Mouse (Mus musculus): ENCODE measurements around the gene Il3. TPM values are rescaled to one million over a fixed set of nuclear protein-coding genes. Genes with fewer than 3 reads are reported as not detected.
A peak's percentile ranks its signal among the peaks of the same experiment; 100 is the strongest.

Il3 gene
- polyA plus RNA-seq, 1 experiment from 2014 or later: not detected

DNA sequence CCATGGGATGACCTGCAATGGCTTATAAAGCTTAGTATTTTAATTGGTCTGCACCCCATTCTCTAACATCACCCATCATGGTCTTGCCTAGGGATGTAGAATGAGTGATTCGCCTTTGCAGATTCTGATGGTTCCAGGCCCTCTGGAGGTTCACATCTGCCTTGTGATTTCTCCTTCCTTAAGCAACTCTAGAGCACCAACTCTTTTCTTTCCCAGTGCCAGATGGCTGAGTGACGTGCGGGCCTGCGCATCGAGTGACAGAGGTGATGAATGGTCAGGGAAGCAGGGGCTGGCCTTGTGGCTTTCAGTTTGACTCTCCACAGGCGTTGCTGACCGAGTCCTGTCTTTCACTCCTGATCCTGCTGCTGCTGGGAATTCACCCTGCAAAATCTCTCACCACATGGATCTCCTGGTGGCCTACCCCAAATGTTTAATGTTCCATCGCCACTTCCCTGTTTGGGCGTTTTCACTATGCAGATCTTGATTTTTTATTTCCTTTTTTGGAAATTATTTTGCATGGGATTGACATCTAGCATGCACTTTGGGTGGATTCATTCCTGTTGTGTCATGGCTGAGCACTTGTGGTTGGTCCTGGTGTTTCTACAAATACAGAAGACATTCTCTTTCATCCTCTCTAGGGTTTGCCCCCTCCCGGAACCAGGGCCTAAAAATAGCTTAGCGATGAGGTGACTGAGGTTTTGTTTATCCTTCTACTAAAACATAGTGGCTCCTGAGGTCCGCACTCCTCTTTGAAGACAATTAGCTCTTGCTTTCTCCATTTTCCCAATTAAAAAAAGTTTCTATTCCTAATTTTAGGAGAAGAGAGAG lies 27.1 kb upstream of the Il3 start:
- Histone ChIP-seq H3K36me3 (ENCODE audit: control insufficient read depth, insufficient read depth) (no peaks in the 10 kb centered on the region), H3K4me3 (replicated peaks; ENCODE audit: low read length) (no peak overlapping the region), H3K27ac (ENCODE audit: low read length) (no peak overlapping the region), H3K4me2 (ENCODE audit: low read length) (no peak overlapping the region), H3K9ac (replicated peaks; ENCODE audit: low read depth, low read length) (no peak overlapping the region), H3K4me1 (replicated peaks; ENCODE audit: control insufficient read depth, insufficient read depth, low read length) (no peaks in the 10 kb centered on the region), H3K9me3 (ENCODE audit: control insufficient read depth, low read length) (no peaks in the 10 kb centered on the region), H3K27me3 (replicated peaks; ENCODE audit: control insufficient read depth, insufficient read depth, low read length) (no peaks in the 10 kb centered on the region)
- no peak for ATAC-seq
- 82% methylated on average over 12 of the region's 12 CpGs for WGBS

DNA sequence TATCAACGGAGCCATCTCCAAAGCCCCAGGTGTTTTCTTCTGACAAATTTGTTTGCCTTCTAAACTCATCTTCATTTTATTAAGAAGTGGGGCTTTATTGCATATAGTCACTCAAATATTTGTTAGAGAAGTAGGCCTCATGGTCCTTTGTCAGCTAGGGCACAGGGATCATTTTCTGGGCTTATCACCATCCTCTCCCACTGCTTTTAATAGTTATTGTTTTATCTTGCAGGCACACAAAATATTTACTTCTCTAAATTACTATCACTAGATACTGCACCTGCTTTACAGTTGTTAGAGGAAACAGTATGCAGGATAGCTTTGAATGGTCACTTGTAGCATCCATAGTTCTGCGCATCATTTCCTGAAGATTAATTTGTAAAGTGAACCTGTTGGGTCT lies 25.1 kb upstream of the Il3 start:
- H3K9ac ChIP-seq (replicated peaks; ENCODE audit: low read depth, low read length): no peak overlapping the region
- 90% methylated on average over 2 of the region's 2 CpGs for WGBS
- no peaks in the 10 kb centered on the region for H3K36me3 ChIP-seq (ENCODE audit: control insufficient read depth, insufficient read depth)
- no peak for ATAC-seq
- no peaks in the 10 kb centered on the region for H3K9me3 ChIP-seq (ENCODE audit: control insufficient read depth, low read length)
- H3K4me3 ChIP-seq (replicated peaks; ENCODE audit: low read length): no peak overlapping the region
- H3K4me1 ChIP-seq (replicated peaks; ENCODE audit: control insufficient read depth, insufficient read depth, low read length): no peaks in the 10 kb centered on the region
- H3K27ac ChIP-seq (ENCODE audit: low read length): no peak overlapping the region
- H3K4me2 ChIP-seq (ENCODE audit: low read length): no peak overlapping the region
- H3K27me3 ChIP-seq (replicated peaks; ENCODE audit: control insufficient read depth, insufficient read depth, low read length): no peaks in the 10 kb centered on the region

DNA sequence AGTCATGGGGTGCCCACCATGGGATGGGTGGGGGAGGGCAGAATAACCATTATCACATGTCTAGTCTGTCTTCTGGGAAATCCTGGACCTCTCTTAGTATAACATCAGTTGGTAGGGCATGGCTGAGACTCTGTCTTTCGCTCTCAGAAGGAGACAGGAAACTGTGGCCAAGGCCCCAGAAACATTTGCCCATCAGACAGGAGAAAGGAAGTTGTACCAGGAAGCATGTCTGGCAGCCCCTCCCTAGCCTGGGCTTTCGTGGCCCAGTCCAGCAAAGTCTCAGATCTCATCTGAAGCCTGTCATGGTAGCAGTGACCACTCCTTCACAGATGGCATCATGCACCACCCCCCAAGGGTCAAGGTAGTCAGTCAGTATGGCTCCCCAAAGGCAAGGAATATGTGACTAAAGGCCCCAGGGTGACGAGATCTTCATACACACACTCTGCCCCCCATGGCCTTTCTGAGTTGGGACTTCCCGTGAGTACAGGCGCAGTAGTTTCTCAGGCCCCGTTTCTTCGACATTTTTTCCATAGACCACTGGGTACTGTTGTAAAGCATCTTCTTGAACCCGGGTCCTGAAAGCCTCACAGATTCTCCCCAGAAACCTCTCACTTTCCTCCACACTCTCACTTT lies 20.9 kb upstream of the Il3 start:
- ATAC-seq: no peak
- H3K4me1 ChIP-seq (replicated peaks; ENCODE audit: control insufficient read depth, insufficient read depth, low read length): no peaks in the 10 kb centered on the region
- H3K36me3 ChIP-seq (ENCODE audit: control insufficient read depth, insufficient read depth): no peaks in the 10 kb centered on the region
- H3K27me3 ChIP-seq (replicated peaks; ENCODE audit: control insufficient read depth, insufficient read depth, low read length): no peaks in the 10 kb centered on the region
- 83% methylated on average over 8 of the region's 8 CpGs for WGBS
- H3K9ac ChIP-seq (replicated peaks; ENCODE audit: low read depth, low read length): no peak overlapping the region
- H3K4me3 ChIP-seq (replicated peaks; ENCODE audit: low read length): no peak overlapping the region
- no peak overlapping the region for H3K4me2 ChIP-seq (ENCODE audit: low read length)
- H3K9me3 ChIP-seq (ENCODE audit: control insufficient read depth, low read length): no peaks in the 10 kb centered on the region
- H3K27ac ChIP-seq (ENCODE audit: low read length): no peak overlapping the region

DNA sequence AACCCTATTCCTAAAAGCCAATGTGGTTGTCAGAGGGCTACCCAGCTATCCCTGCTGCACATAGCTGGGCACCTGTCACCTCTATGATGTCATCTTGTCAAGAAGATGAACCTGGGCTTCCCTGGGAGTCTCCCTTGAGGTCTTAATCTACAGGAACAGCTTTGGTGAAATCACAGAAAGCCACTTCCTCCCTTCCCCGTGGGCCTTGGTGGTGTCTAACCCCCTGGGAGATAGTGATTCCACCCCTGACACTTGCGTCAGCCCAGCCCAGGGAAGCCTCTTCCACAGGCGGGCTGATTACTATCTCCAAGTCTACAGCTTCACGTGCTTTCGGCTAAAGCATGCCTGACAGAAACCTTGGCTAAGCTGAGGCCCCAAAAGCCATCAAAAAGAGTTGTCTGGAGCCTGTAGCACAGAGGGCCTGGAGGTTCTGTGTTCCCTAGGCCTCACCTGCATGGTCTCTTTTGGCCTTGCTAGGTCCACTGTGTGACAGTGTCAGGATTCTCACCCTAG lies 4.4 kb upstream of the Il3 start:
- WGBS: 84% methylated on average over 5 of the region's 5 CpGs
- no peak overlapping the region for H3K9ac ChIP-seq (replicated peaks; ENCODE audit: low read depth, low read length)
- no peaks in the 10 kb centered on the region for H3K36me3 ChIP-seq (ENCODE audit: control insufficient read depth, insufficient read depth)
- no peaks in the 10 kb centered on the region for H3K4me1 ChIP-seq (replicated peaks; ENCODE audit: control insufficient read depth, insufficient read depth, low read length)
- H3K27me3 ChIP-seq (replicated peaks; ENCODE audit: control insufficient read depth, insufficient read depth, low read length): no peaks in the 10 kb centered on the region
- H3K4me3 ChIP-seq (replicated peaks; ENCODE audit: low read length): no peak overlapping the region
- H3K9me3 ChIP-seq (ENCODE audit: control insufficient read depth, low read length): no peaks in the 10 kb centered on the region
- H3K4me2 ChIP-seq (ENCODE audit: low read length): no peak overlapping the region
- no peak overlapping the region for H3K27ac ChIP-seq (ENCODE audit: low read length)
- ATAC-seq: no peak

DNA sequence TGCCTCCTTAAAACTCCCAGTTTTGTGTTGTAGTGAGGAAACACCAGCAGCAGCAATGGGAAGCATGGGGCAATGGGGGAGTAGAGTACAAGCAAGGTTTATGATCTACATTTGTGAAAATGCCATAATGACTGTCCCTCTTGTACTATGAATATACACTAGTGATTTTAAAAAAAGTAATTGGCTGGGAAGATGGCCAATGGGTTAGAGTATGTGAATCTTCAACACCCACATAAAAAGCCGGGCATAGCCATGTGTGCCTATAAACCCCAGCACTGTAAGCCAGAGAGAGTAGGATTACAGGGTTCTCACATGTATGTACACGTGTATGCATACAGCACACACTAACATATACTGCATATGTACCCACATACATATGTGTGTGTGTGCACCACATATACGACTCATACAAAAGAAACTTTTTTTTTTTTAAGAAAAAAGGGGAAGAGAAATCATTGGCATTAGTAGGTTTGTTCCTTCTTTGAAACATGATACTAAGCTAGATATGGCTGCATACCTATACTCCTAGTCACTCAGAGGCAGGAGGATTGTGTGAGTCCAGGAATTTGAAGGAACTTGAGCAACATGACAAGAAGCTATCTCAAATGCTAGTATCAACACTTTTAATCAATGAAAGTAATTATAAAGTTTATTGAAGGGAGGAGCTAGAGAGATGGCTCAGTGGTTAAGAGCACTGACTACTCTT lies 2.3 kb upstream of the Il3 start:
- Histone ChIP-seq H3K27me3 (replicated peaks; ENCODE audit: control insufficient read depth, insufficient read depth, low read length) (no peaks in the 10 kb centered on the region), H3K9ac (replicated peaks; ENCODE audit: low read depth, low read length) (no peak overlapping the region), H3K27ac (ENCODE audit: low read length) (no peak overlapping the region), H3K9me3 (ENCODE audit: control insufficient read depth, low read length) (no peaks in the 10 kb centered on the region), H3K4me3 (replicated peaks; ENCODE audit: low read length) (no peak overlapping the region), H3K4me1 (replicated peaks; ENCODE audit: control insufficient read depth, insufficient read depth, low read length) (no peaks in the 10 kb centered on the region), H3K4me2 (ENCODE audit: low read length) (no peak overlapping the region), H3K36me3 (ENCODE audit: control insufficient read depth, insufficient read depth) (no peaks in the 10 kb centered on the region)
- no peak for ATAC-seq
- WGBS: 88% methylated on average over 3 of the region's 3 CpGs

DNA sequence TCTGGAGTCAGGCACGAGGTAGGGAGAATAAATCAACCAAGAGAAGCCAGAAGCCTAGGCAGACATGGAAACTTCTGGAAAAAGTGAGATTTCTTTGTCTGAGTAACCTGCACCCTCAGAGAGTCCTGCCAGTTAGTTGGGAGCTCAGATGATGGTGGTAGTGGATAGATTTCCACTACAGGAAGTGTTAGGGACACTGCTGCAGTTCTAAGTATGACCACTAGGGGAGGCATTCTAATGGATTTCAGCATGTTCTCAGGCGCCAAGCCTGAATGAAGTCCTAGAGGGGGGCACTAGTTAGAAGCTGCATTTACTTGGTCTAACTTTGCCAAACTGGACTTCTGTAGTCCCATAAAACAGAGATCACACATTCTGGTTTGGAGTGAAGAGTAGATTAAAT lies 2.5 kb downstream of the Il3 start:
- no peak overlapping the region for H3K27ac ChIP-seq (ENCODE audit: low read length)
- H3K4me1 ChIP-seq (replicated peaks; ENCODE audit: control insufficient read depth, insufficient read depth, low read length): no peaks in the 10 kb centered on the region
- no peak for ATAC-seq
- no peaks in the 10 kb centered on the region for H3K36me3 ChIP-seq (ENCODE audit: control insufficient read depth, insufficient read depth)
- no peak overlapping the region for H3K9ac ChIP-seq (replicated peaks; ENCODE audit: low read depth, low read length)
- H3K27me3 ChIP-seq (replicated peaks; ENCODE audit: control insufficient read depth, insufficient read depth, low read length): no peaks in the 10 kb centered on the region
- WGBS: 57% methylated on average over 2 of the region's 2 CpGs
- H3K4me3 ChIP-seq (replicated peaks; ENCODE audit: low read length): no peak overlapping the region
- no peak overlapping the region for H3K4me2 ChIP-seq (ENCODE audit: low read length)
- 0 out of 2 replicates have a peak, but pooled peaks cover 2% of the 10 kb centered on the region for H3K9me3 ChIP-seq (ENCODE audit: control insufficient read depth, low read length)

DNA sequence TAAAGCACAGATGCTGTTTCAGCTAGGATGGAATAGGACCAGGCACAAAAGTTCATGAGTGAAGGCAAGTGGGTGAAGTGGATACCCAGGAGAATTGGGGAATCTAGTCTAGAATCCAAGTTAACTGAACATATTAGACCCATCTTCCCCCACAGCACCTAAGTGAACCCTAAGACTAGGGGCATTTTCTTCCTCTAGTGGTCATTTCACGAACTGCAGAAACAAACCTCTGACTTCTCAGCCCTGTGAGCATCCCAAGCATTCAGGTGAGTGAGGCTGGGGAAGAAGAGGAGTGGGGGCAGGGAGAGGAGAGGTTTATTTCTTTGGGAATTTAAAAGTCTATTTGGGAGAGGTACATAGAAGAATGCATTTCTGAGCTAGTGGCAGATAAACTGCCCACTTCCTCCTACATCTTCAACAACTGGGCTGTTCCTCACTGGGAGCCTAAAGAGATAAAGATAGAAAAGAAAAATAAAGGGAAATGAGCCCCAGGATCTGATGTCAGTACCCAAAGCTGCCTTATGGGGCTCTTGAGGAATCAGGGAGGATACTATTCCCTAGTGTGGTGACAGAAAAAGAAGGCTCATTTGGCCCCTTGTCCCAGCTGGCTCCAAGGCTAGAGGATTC lies 3.6 kb downstream of the Il3 start:
- ATAC-seq: no peak
- Histone ChIP-seq H3K27ac (ENCODE audit: low read length) (no peak overlapping the region), H3K27me3 (replicated peaks; ENCODE audit: control insufficient read depth, insufficient read depth, low read length) (no peaks in the 10 kb centered on the region), H3K9me3 (ENCODE audit: control insufficient read depth, low read length) (0 out of 2 replicates have a peak, but pooled peaks cover 2% of the 10 kb centered on the region), H3K36me3 (ENCODE audit: control insufficient read depth, insufficient read depth) (no peaks in the 10 kb centered on the region), H3K4me2 (ENCODE audit: low read length) (no peak overlapping the region), H3K4me3 (replicated peaks; ENCODE audit: low read length) (no peak overlapping the region), H3K9ac (replicated peaks; ENCODE audit: low read depth, low read length) (no peak overlapping the region), H3K4me1 (replicated peaks; ENCODE audit: control insufficient read depth, insufficient read depth, low read length) (no peaks in the 10 kb centered on the region)
- 5% methylated on average over 1 of the region's 1 CpGs for WGBS

DNA sequence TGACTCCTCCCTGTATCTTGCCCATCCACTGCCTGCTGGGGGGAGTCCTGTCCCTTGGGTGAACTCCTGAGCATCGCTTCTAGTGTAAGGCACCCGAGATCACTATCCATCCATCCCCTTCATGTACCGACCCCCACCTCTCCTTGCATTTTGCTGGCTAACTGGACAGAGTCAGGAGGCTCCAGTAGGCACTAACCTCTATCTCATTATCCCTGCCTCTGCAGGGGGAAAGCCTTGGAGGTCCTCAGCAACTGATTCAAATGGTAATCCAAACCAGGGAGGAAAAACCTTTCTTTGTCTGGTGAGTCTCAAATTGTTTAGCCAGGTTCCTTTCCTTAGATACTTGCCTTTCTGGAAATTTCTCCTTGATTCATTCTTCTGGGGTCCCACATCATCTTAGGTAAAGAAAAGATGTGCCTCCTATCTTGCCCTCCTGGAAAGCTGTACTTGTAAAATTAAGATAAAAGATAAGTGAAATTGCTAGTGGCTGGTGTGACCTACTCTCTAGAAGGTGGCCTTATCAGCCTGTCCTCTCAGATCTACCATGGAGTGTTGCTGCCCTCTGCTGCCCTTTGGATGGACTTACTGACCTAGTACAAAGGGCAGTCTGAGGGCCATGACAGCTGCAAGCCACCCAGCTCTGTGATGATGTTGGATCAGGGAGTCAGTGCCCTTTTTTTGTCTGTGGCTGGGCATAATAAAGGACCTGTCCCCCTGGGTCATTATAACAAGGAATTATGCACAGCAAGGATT lies 10.3 kb downstream of the Il3 start:
- H3K9me3 ChIP-seq (ENCODE audit: control insufficient read depth, low read length): 0 out of 2 replicates have a peak, but pooled peaks cover 2% of the 10 kb centered on the region

More for the DNA sequence above, 10.3 kb downstream of the Il3 start:
- no peak overlapping the region for H3K9ac ChIP-seq (replicated peaks; ENCODE audit: low read depth, low read length)
- WGBS: 37% methylated on average over 3 of the region's 3 CpGs
- H3K36me3 ChIP-seq (ENCODE audit: control insufficient read depth, insufficient read depth): no peaks in the 10 kb centered on the region
- no peak overlapping the region for H3K4me3 ChIP-seq (replicated peaks; ENCODE audit: low read length)
- peak; percentile 70; the same call in 1 of the 2 replicates for ATAC-seq
- no peak overlapping the region for H3K4me2 ChIP-seq (ENCODE audit: low read length)
- H3K27me3 ChIP-seq (replicated peaks; ENCODE audit: control insufficient read depth, insufficient read depth, low read length): no peaks in the 10 kb centered on the region
- no peaks in the 10 kb centered on the region for H3K4me1 ChIP-seq (replicated peaks; ENCODE audit: control insufficient read depth, insufficient read depth, low read length)
- H3K27ac ChIP-seq (ENCODE audit: low read length): no peak overlapping the region

Data from forebrain, embryonic 16.5 days (tissue).